ENCODE assay signal across 8 mouse cellular contexts in the genomic region with DNA sequence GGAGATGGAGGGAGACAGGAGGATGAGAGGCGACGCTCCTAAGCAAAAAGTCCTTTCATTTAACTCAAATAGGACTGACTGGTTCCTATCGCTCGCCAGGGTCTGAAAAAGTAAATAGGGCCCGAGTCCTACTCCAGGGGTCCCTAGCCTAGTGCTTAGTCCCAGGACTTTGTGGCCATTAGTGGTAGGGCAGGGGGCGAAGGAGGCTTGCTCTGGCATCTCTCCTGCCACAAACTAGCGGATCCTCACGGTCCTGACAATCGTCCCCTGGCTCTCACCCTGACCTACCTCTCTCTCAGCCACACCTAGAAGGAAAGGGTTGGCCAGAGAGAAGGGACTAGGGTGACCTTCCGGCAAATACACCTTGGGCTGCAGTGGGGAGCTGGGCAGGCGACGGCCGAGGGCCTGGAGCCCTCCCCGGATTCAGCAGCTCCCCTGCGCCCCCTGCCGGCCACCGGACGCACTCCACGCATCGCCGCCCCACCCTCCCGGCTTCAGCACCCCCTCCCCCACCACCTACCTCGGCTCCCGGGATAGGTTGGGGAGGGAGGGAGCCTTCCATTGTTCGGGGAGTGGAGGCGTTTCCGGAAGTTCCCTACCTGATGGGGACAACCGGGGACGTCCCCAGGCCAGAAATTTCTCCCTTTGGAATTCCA.
DNase-seq lines count a peak whose midpoint lies in the region; ATAC-seq lines count a peak whose summit lies in the region.

No protein-coding gene starts in this region.

- peak; percentile 56 for DNase-seq in adipocyte (ENCODE audit: low spot score)
- peak; percentile 88 for DNase-seq in embryo, embryonic 10.5 days (ENCODE audit: low spot score)
- DNase-seq in gastrocnemius, postnatal 36 days, result peak; percentile 79 to 88
- peak; percentile 99 for DNase-seq in intestine, embryonic 14.5 days (ENCODE audit: low spot score)
- peak; percentile 42 to 88 for DNase-seq in left cerebral cortex, postnatal 10 days (ENCODE audit: extremely low spot score in 1 of 2, low spot score in 2 of 2)
- DNase-seq in right cerebral cortex, adult 18-20 months, result peak; percentile 78
- DNase-seq in urinary bladder, adult 18-20 months (ENCODE audit: low spot score in 2 of 2), result peak; percentile 81 to 86

- H3K27ac ChIP-seq in intestine, embryonic 14.5 days (ENCODE audit: low read depth), result peak overlapping the region; percentile 73; the same call in 1 of the 2 replicates

- H3K27me3 ChIP-seq in intestine, embryonic 14.5 days (replicated peaks; ENCODE audit: control insufficient read depth, insufficient read depth, low read length), result no peaks in the 10 kb centered on the region
- H3K27me3 ChIP-seq in megakaryocyte, embryonic 14.5 days (replicated peaks), result peaks cover 2% of the 10 kb centered on the region

- H3K4me2 ChIP-seq in intestine, embryonic 14.5 days (ENCODE audit: low read length), result peak overlapping the region; percentile 69

- peaks cover 30% of the 10 kb centered on the region for H3K4me1 ChIP-seq in intestine, embryonic 14.5 days (replicated peaks; ENCODE audit: control insufficient read depth, insufficient read depth, low read length)
- H3K4me1 ChIP-seq in megakaryocyte, embryonic 14.5 days, result peaks cover 37% of the 10 kb centered on the region

- H3K4me3 ChIP-seq in intestine, embryonic 14.5 days (ENCODE audit: low read depth, low read length), result peak overlapping the region; percentile 36
- peak overlapping the region; percentile 86 for H3K4me3 ChIP-seq in megakaryocyte, embryonic 14.5 days (replicated peaks)

- intact Hi-C loops in gastrocnemius, postnatal 36 days (cut with DNase I), result loop anchor here (1.0 to 2.0 kb wide), 2 partner anchors 83 to 215 kb away; a partner anchor contains a TSS
- intact Hi-C loops in left cerebral cortex, postnatal 10 days (cut with DNase I), result loop anchor here (5.0 kb wide), 1 partner anchor 42 kb away; no protein-coding TSS in a partner anchor

- no peaks in the 10 kb centered on the region for H3K9me3 ChIP-seq in intestine, embryonic 14.5 days (ENCODE audit: control insufficient read depth, low read length)
- no peaks in the 10 kb centered on the region for H3K9me3 ChIP-seq in megakaryocyte, embryonic 14.5 days

- H3K9ac ChIP-seq in intestine, embryonic 14.5 days (ENCODE audit: low read length), result peak overlapping the region; percentile 29; the same call in 1 of the 2 replicates

- no peaks in the 10 kb centered on the region for H3K36me3 ChIP-seq in intestine, embryonic 14.5 days (ENCODE audit: control insufficient read depth, insufficient read depth, low read length)
- H3K36me3 ChIP-seq in megakaryocyte, embryonic 14.5 days (replicated peaks; ENCODE audit: low read length), result no peaks in the 10 kb centered on the region

- ATAC-seq in intestine, embryonic 14.5 days (replicated peaks; ENCODE audit: low FRiP score, low TSS enrichment, low read depth), result peak; percentile 87

- WGBS in intestine, embryonic 14.5 days, result 15% methylated on average over 26 of the region's 29 CpGs

Comparison
In these comparisons a context has a peak if more than half of its experiments do, and no peak if none do; other contexts are left out.
1. Peak in every context shown above with its lines: DNase-seq, ATAC-seq, H3K4me3 ChIP-seq and H3K27ac ChIP-seq.